Mouse (Mus musculus): ENCODE measurements around the gene Pdik1l. TPM values are rescaled to one million over a fixed set of nuclear protein-coding genes. Genes with fewer than 3 reads are reported as not detected.

Pdik1l gene
- total RNA-seq, 1 experiment: 13.2 TPM

- Histone ChIP-seq H3K9me3 (ENCODE audit: control insufficient read depth, insufficient read depth, low read depth, low read length) (no peaks in the 10 kb centered on the region), H3K36me3 (ENCODE audit: control insufficient read depth, insufficient read depth, low read length, poor library complexity, severe bottlenecking) (no peaks in the 10 kb centered on the region), H3K4me3 (ENCODE audit: insufficient read depth in 1 of 2, low read depth in 1 of 2, low read length in 2 of 2, poor library complexity in 1 of 2, severe bottlenecking in 1 of 2) (peak overlapping the region; percentile 56 to 71), H3K4me1 (ENCODE audit: control insufficient read depth in 2 of 2, insufficient read depth in 2 of 2, low read length in 2 of 2, poor library complexity in 1 of 2) (peaks cover 11 to 36% of the 10 kb centered on the region in 2 experiments), H3K27ac (ENCODE audit: insufficient read depth, low read depth, low read length, poor library complexity, severe bottlenecking) (no peak overlapping the region), H3K9ac (ENCODE audit: insufficient read depth, low read depth, low read length, poor library complexity, severe bottlenecking) (peak overlapping the region; percentile 75)
- in situ Hi-C loops (cut with MboI; ENCODE audit: low sequenced_read_pairs in 2 of 2, unreplicated experiment in 2 of 2): no loop called here
- no peak for DNase-seq (ENCODE audit: low read depth, low spot score)
- TF ChIP-seq ZC3H11A (IDR thresholded peaks at IDR 0.05; ENCODE audit: borderline replicate concordance, low read depth, low read length) (no peak), ZNF384 (IDR thresholded peaks at IDR 0.05; ENCODE audit: low read depth, low read length) (no peak), MAFK (IDR thresholded peaks at IDR 0.05; ENCODE audit: insufficient read depth, low read depth, low read length) (no peak), HCFC1 (IDR thresholded peaks at IDR 0.05; ENCODE audit: borderline replicate concordance, insufficient read depth, low read length) (no peak), CHD2 (IDR thresholded peaks at IDR 0.05; ENCODE audit: low read depth, low read length) (no peak)
Measured at GRCm38 (mm10) chr4:134251241-134252130, 36.2 kb downstream of the Pdik1l start.

- Histone ChIP-seq H3K27ac (ENCODE audit: insufficient read depth, low read depth, low read length, poor library complexity, severe bottlenecking) (no peak overlapping the region), H3K4me3 (ENCODE audit: insufficient read depth in 1 of 2, low read depth in 1 of 2, low read length in 2 of 2, poor library complexity in 1 of 2, severe bottlenecking in 1 of 2) (peak overlapping the region; percentile 56 to 71), H3K36me3 (ENCODE audit: control insufficient read depth, insufficient read depth, low read length, poor library complexity, severe bottlenecking) (no peaks in the 10 kb centered on the region), H3K4me1 (ENCODE audit: control insufficient read depth in 2 of 2, insufficient read depth in 2 of 2, low read length in 2 of 2, poor library complexity in 1 of 2) (peaks cover 8 to 32% of the 10 kb centered on the region in 2 experiments), H3K9ac (ENCODE audit: insufficient read depth, low read depth, low read length, poor library complexity, severe bottlenecking) (peak overlapping the region; percentile 75), H3K9me3 (ENCODE audit: control insufficient read depth, insufficient read depth, low read depth, low read length) (no peaks in the 10 kb centered on the region)
- TF ChIP-seq MAFK (IDR thresholded peaks at IDR 0.05; ENCODE audit: insufficient read depth, low read depth, low read length): no peak
- no peak for TF ChIP-seq ZC3H11A (IDR thresholded peaks at IDR 0.05; ENCODE audit: borderline replicate concordance, low read depth, low read length)
- TF ChIP-seq ZNF384 (IDR thresholded peaks at IDR 0.05; ENCODE audit: low read depth, low read length): no peak
- no peak for TF ChIP-seq HCFC1 (IDR thresholded peaks at IDR 0.05; ENCODE audit: borderline replicate concordance, insufficient read depth, low read length)
- DNase-seq (ENCODE audit: low read depth, low spot score): no peak
- in situ Hi-C loops (cut with MboI; ENCODE audit: low sequenced_read_pairs in 2 of 2, unreplicated experiment in 2 of 2): no loop called here
Measured at GRCm38 (mm10) chr4:134250930-134251240, 36.8 kb downstream of the Pdik1l start.

GRCm38 (mm10) chr4:134250116-134250929 is 37.4 kb downstream of the Pdik1l start:
- Histone ChIP-seq H3K27ac (ENCODE audit: insufficient read depth, low read depth, low read length, poor library complexity, severe bottlenecking) (no peak overlapping the region), H3K4me3 (ENCODE audit: insufficient read depth in 1 of 2, low read depth in 1 of 2, low read length in 2 of 2, poor library complexity in 1 of 2, severe bottlenecking in 1 of 2) (peak overlapping the region; percentile 65 to 71), H3K36me3 (ENCODE audit: control insufficient read depth, insufficient read depth, low read length, poor library complexity, severe bottlenecking) (no peaks in the 10 kb centered on the region), H3K4me1 (ENCODE audit: control insufficient read depth in 2 of 2, insufficient read depth in 2 of 2, low read length in 2 of 2, poor library complexity in 1 of 2) (peaks cover 8 to 28% of the 10 kb centered on the region in 2 experiments), H3K9me3 (ENCODE audit: control insufficient read depth, insufficient read depth, low read depth, low read length) (no peaks in the 10 kb centered on the region), H3K9ac (ENCODE audit: insufficient read depth, low read depth, low read length, poor library complexity, severe bottlenecking) (peak overlapping the region; percentile 59; the same call in 1 of the 2 replicates)
- in situ Hi-C loops (cut with MboI; ENCODE audit: low sequenced_read_pairs in 2 of 2, unreplicated experiment in 2 of 2): no loop called here
- TF ChIP-seq ZNF384 (IDR thresholded peaks at IDR 0.05; ENCODE audit: low read depth, low read length) (no peak), MAFK (IDR thresholded peaks at IDR 0.05; ENCODE audit: insufficient read depth, low read depth, low read length) (no peak), ZC3H11A (IDR thresholded peaks at IDR 0.05; ENCODE audit: borderline replicate concordance, low read depth, low read length) (no peak), HCFC1 (IDR thresholded peaks at IDR 0.05; ENCODE audit: borderline replicate concordance, insufficient read depth, low read length) (no peak), CHD2 (IDR thresholded peaks at IDR 0.05; ENCODE audit: low read depth, low read length) (no peak)
- DNase-seq (ENCODE audit: low read depth, low spot score): no peak

GRCm38 (mm10) chr4:134249651-134250050 is 38.0 kb downstream of the Pdik1l start:
- Histone ChIP-seq H3K36me3 (ENCODE audit: control insufficient read depth, insufficient read depth, low read length, poor library complexity, severe bottlenecking) (no peaks in the 10 kb centered on the region), H3K9ac (ENCODE audit: insufficient read depth, low read depth, low read length, poor library complexity, severe bottlenecking) (peak overlapping the region; percentile 59; the same call in 1 of the 2 replicates), H3K4me3 (ENCODE audit: insufficient read depth in 1 of 2, low read depth in 1 of 2, low read length in 2 of 2, poor library complexity in 1 of 2, severe bottlenecking in 1 of 2) (peak overlapping the region; percentile 54 to 65), H3K4me1 (ENCODE audit: control insufficient read depth in 2 of 2, insufficient read depth in 2 of 2, low read length in 2 of 2, poor library complexity in 1 of 2) (peaks cover 6 to 25% of the 10 kb centered on the region in 2 experiments; a peak in 3 of 4 replicates), H3K27ac (ENCODE audit: insufficient read depth, low read depth, low read length, poor library complexity, severe bottlenecking) (no peak overlapping the region), H3K9me3 (ENCODE audit: control insufficient read depth, insufficient read depth, low read depth, low read length) (no peaks in the 10 kb centered on the region)
- no peak for DNase-seq (ENCODE audit: low read depth, low spot score)
- in situ Hi-C loops (cut with MboI; ENCODE audit: low sequenced_read_pairs in 2 of 2, unreplicated experiment in 2 of 2): no loop called here
- TF ChIP-seq HCFC1 (IDR thresholded peaks at IDR 0.05; ENCODE audit: borderline replicate concordance, insufficient read depth, low read length): no peak
